Mouse (Mus musculus) megakaryocyte, embryonic 14.5 days (primary cell): ENCODE measurements at regions not wholly inside any gene's neighbourhood (a gene's known extent, or its start where the extent isn't known, plus 50 kb on each side); places are given as distances from the start of the nearest gene placed in this dataset.

Experiments
- H3K27me3 ChIP-seq: replicated peaks from 2 replicates; pipeline ENCODE3; 2012; ENCODE audit warnings: inconsistent platforms
- H3K36me3 ChIP-seq: replicated peaks from 2 replicates; pipeline ENCODE3; 2012; ENCODE audit warnings: low read length, inconsistent platforms, mixed read lengths
- H3K4me1 ChIP-seq: 2 replicates; pipeline ENCODE4 v1.6.1; 2012; ENCODE audit warnings: inconsistent platforms
- H3K4me3 ChIP-seq: replicated peaks from 2 replicates; pipeline ENCODE3; 2012; ENCODE audit warnings: moderate library complexity, mild to moderate bottlenecking, inconsistent platforms
- H3K9me3 ChIP-seq: 2 replicates; pipeline ENCODE4 v1.6.1; 2012; ENCODE audit warnings: inconsistent platforms
- FLI1 ChIP-seq: IDR thresholded peaks from 2 replicates; pipeline ENCODE4 v1.6.1; 2012; ENCODE audit warnings: low read length, inconsistent platforms, mixed read lengths
- GATA1 ChIP-seq: IDR thresholded peaks from 3 replicates; pipeline ENCODE4 v1.6.1; 2012; ENCODE audit warnings: mixed read lengths, low read length, inconsistent platforms, borderline replicate concordance

GRCm38 (mm10) chr2:166322668-166323043 is 167.2 kb upstream of the Sulf2 start:
- no peaks in the 10 kb centered on the region for H3K9me3 ChIP-seq
- H3K4me3 ChIP-seq: no peak overlapping the region
- H3K36me3 ChIP-seq: no peaks in the 10 kb centered on the region
- no peaks in the 10 kb centered on the region for H3K4me1 ChIP-seq
- TF ChIP-seq FLI1 (no peak), GATA1 (no peak)
- H3K27me3 ChIP-seq: peaks cover 21% of the 10 kb centered on the region

GRCm38 (mm10) chr2:166321992-166322667 is 166.7 kb upstream of the Sulf2 start:
- no peaks in the 10 kb centered on the region for H3K9me3 ChIP-seq
- TF ChIP-seq GATA1 (no peak), FLI1 (no peak)

GRCm38 (mm10) chr2:166316409-166316916 is 161.0 kb upstream of the Sulf2 start:
- Histone ChIP-seq H3K4me3 (no peak overlapping the region), H3K4me1 (no peaks in the 10 kb centered on the region), H3K36me3 (no peaks in the 10 kb centered on the region), H3K9me3 (no peaks in the 10 kb centered on the region), H3K27me3 (peaks cover 21% of the 10 kb centered on the region)
- TF ChIP-seq GATA1: no peak
- TF ChIP-seq FLI1: no peak

More at GRCm38 (mm10) chr2:166321992-166322667, 166.7 kb upstream of the Sulf2 start:
- no peaks in the 10 kb centered on the region for H3K36me3 ChIP-seq
- H3K4me3 ChIP-seq: no peak overlapping the region
- H3K4me1 ChIP-seq: no peaks in the 10 kb centered on the region
- peaks cover 21% of the 10 kb centered on the region for H3K27me3 ChIP-seq

GRCm38 (mm10) chr2:166310438-166310837 is 155.0 kb upstream of the Sulf2 start:
- Histone ChIP-seq H3K4me3 (no peak overlapping the region), H3K27me3 (peaks cover 21% of the 10 kb centered on the region), H3K4me1 (no peaks in the 10 kb centered on the region), H3K9me3 (no peaks in the 10 kb centered on the region), H3K36me3 (no peaks in the 10 kb centered on the region)
- TF ChIP-seq FLI1 (no peak), GATA1 (no peak)

- H3K9me3 ChIP-seq: no peaks in the 10 kb centered on the region
- no peak for TF ChIP-seq GATA1
- no peak for TF ChIP-seq FLI1
- H3K4me1 ChIP-seq: no peaks in the 10 kb centered on the region
- H3K36me3 ChIP-seq: no peaks in the 10 kb centered on the region
- H3K4me3 ChIP-seq: no peak overlapping the region
- H3K27me3 ChIP-seq: peaks cover 25% of the 10 kb centered on the region
These were observed 154.4 kb upstream of the Sulf2 start for GRCm38 (mm10) chr2:166309882-166310281.

GRCm38 (mm10) chr2:166307551-166307950 is 152.1 kb upstream of the Sulf2 start:
- H3K4me3 ChIP-seq: no peak overlapping the region
- peaks cover 2% of the 10 kb centered on the region; the same call in 1 of the 2 replicates for H3K9me3 ChIP-seq
- no peaks in the 10 kb centered on the region for H3K4me1 ChIP-seq
- peaks cover 29% of the 10 kb centered on the region for H3K27me3 ChIP-seq
- TF ChIP-seq GATA1 (no peak), FLI1 (no peak)
- H3K36me3 ChIP-seq: no peaks in the 10 kb centered on the region

- H3K9me3 ChIP-seq: peaks cover 7% of the 10 kb centered on the region
These were observed 149.9 kb upstream of the Sulf2 start for GRCm38 (mm10) chr2:166305044-166306002.

GRCm38 (mm10) chr2:166303854-166304253 is 148.4 kb upstream of the Sulf2 start:
- no peaks in the 10 kb centered on the region for H3K4me1 ChIP-seq
- peaks cover 7% of the 10 kb centered on the region for H3K9me3 ChIP-seq
- H3K36me3 ChIP-seq: no peaks in the 10 kb centered on the region
- TF ChIP-seq FLI1 (no peak), GATA1 (no peak)
- no peak overlapping the region for H3K4me3 ChIP-seq
- H3K27me3 ChIP-seq: peaks cover 23% of the 10 kb centered on the region

More at GRCm38 (mm10) chr2:166305044-166306002, 149.9 kb upstream of the Sulf2 start:
- Histone ChIP-seq H3K36me3 (no peaks in the 10 kb centered on the region), H3K4me1 (no peaks in the 10 kb centered on the region), H3K4me3 (no peak overlapping the region), H3K27me3 (peaks cover 22% of the 10 kb centered on the region)
- TF ChIP-seq FLI1: no peak
- TF ChIP-seq GATA1: no peak

GRCm38 (mm10) chr2:166301161-166301560 is 145.7 kb upstream of the Sulf2 start:
- H3K36me3 ChIP-seq: no peaks in the 10 kb centered on the region
- H3K4me3 ChIP-seq: no peak overlapping the region
- peaks cover 7% of the 10 kb centered on the region for H3K9me3 ChIP-seq
- TF ChIP-seq GATA1 (no peak), FLI1 (no peak)
- H3K27me3 ChIP-seq: peaks cover 17% of the 10 kb centered on the region
- no peaks in the 10 kb centered on the region for H3K4me1 ChIP-seq

- Histone ChIP-seq H3K4me1 (no peaks in the 10 kb centered on the region; the same call in 1 of the 2 replicates), H3K9me3 (no peaks in the 10 kb centered on the region), H3K4me3 (no peak overlapping the region), H3K36me3 (no peaks in the 10 kb centered on the region), H3K27me3 (peaks cover 22% of the 10 kb centered on the region)
- TF ChIP-seq GATA1 (no peak), FLI1 (no peak)
These were observed 139.2 kb upstream of the Sulf2 start for GRCm38 (mm10) chr2:166294672-166295071.
